Mouse (Mus musculus) retina, postnatal 7 days (tissue): Measurements from ENCODE around the gene Chst14.

ENCODE experiments used
- DNase-seq: peaks from one replicate; pipeline ENCODE4 v3.0.0-alpha.2; 2012; ENCODE audit warnings: low read depth, low spot score

Chst14 gene

GRCm38 (mm10) chr2:118905433-118906117 lies 20.7 kb upstream of the Chst14 start:
- DNase-seq = no peak

- no peak for DNase-seq
These were observed 20.2 kb upstream of the Chst14 start for GRCm38 (mm10) chr2:118906118-118906492.

GRCm38 (mm10) chr2:118907781-118908180 lies 18.5 kb upstream of the Chst14 start:
- DNase-seq = no peak

GRCm38 (mm10) chr2:118909151-118909550 lies 17.1 kb upstream of the Chst14 start:
- no peak for DNase-seq

- no peak for DNase-seq
These were observed 15.6 kb upstream of the Chst14 start for GRCm38 (mm10) chr2:118910605-118911278.

GRCm38 (mm10) chr2:118912706-118913105 lies 13.6 kb upstream of the Chst14 start:
- no peak for DNase-seq

GRCm38 (mm10) chr2:118913551-118914276 lies 12.6 kb upstream of the Chst14 start:
- no peak for DNase-seq

GRCm38 (mm10) chr2:118914685-118915084 lies 11.6 kb upstream of the Chst14 start:
- no peak for DNase-seq

- DNase-seq = no peak
These were observed 9.9 kb upstream of the Chst14 start for GRCm38 (mm10) chr2:118916436-118916835.

- no peak for DNase-seq
These were observed 7.8 kb upstream of the Chst14 start for GRCm38 (mm10) chr2:118918543-118918942.

- DNase-seq = no peak
These were observed 5.9 kb upstream of the Chst14 start for GRCm38 (mm10) chr2:118920428-118920827.

GRCm38 (mm10) chr2:118925952-118926351 lies 344 bp upstream of the Chst14 start:
- no peak for DNase-seq

- DNase-seq = no peak
These were observed 873 bp downstream of the Chst14 start for GRCm38 (mm10) chr2:118926998-118927739.

- no peak for DNase-seq
These were observed 15.0 kb downstream of the Chst14 start for GRCm38 (mm10) chr2:118941341-118941740.

GRCm38 (mm10) chr2:118943232-118943631 lies 16.9 kb downstream of the Chst14 start:
- DNase-seq = no peak

- no peak for DNase-seq
These were observed 22.5 kb downstream of the Chst14 start for GRCm38 (mm10) chr2:118948818-118949217.

- no peak for DNase-seq
These were observed 23.4 kb downstream of the Chst14 start for GRCm38 (mm10) chr2:118949699-118950098.

- DNase-seq = no peak
These were observed 30.2 kb downstream of the Chst14 start for GRCm38 (mm10) chr2:118956497-118956896.

- no peak for DNase-seq
These were observed 33.3 kb downstream of the Chst14 start for GRCm38 (mm10) chr2:118959644-118960043.

GRCm38 (mm10) chr2:118960413-118960812 lies 34.1 kb downstream of the Chst14 start:
- no peak for DNase-seq

GRCm38 (mm10) chr2:118961546-118961945 lies 35.2 kb downstream of the Chst14 start:
- no peak for DNase-seq
